Mouse (Mus musculus) heart, embryonic 16.5 days (tissue): ENCODE results near the gene Mapk10. TPM values are rescaled to one million over a fixed set of nuclear protein-coding genes. Genes with fewer than 3 reads are reported as not detected.

Source experiments
- ATAC-seq: fragments of 200-750 bp; cut with Nextera tagmentation; replicated peaks from 2 replicates; pipeline ENCODE4 v1.8.0; 2017; ENCODE audit warnings: moderate number of reproducible peaks; ENCODE audit not compliant: insufficient read depth, low FRiP score; ENCODE audit errors: extremely low read depth
- H3K27ac ChIP-seq: fragments of 300-500 bp; sonication (generic); 2 replicates; pipeline ENCODE4 v1.5.1; 2014; ENCODE audit warnings: mild to moderate bottlenecking, low read length, control low read depth, moderate library complexity
- H3K27me3 ChIP-seq: fragments of 300-500 bp; sonication (generic); 2 replicates; pipeline ENCODE4 v1.6.1; 2014; ENCODE audit warnings: low read length, mixed read lengths; ENCODE audit not compliant: control insufficient read depth, insufficient read depth
- H3K36me3 ChIP-seq: fragments of 300-500 bp; sonication (generic); 2 replicates; pipeline ENCODE4 v1.6.1; 2014; ENCODE audit not compliant: control insufficient read depth, insufficient read depth
- H3K4me1 ChIP-seq: fragments of 300-500 bp; sonication (generic); 2 replicates; pipeline ENCODE4 v1.6.1; 2014; ENCODE audit warnings: low read length, mixed read lengths; ENCODE audit not compliant: control insufficient read depth, insufficient read depth
- H3K4me2 ChIP-seq: fragments of 300-500 bp; sonication (generic); 2 replicates; pipeline ENCODE4 v1.6.1; 2014; ENCODE audit warnings: low read depth, mild to moderate bottlenecking, control low read depth, low read length
- H3K4me3 ChIP-seq: fragments of 300-500 bp; sonication (generic); 2 replicates; pipeline ENCODE4 v1.5.1; 2014; ENCODE audit warnings: mild to moderate bottlenecking, control low read depth, low read length
- H3K9ac ChIP-seq: fragments of 300-500 bp; sonication (generic); 2 replicates; pipeline ENCODE4 v1.6.1; 2014; ENCODE audit warnings: low read length, control low read depth
- H3K9me3 ChIP-seq: fragments of 300-500 bp; sonication (generic); replicated peaks from 2 replicates; pipeline ENCODE4 v1.6.1; 2016; ENCODE audit warnings: low read length; ENCODE audit not compliant: control insufficient read depth
- WGBS: fragments of 180-500 bp; shearing (Covaris S2); extraction: QIAGEN DNeasy Blood & Tissue Kit; methylation state at CpG from one replicate; pipeline ENCODE4 v1.1.7; 2014; 5-methylcytosine and 5-hydroxymethylcytosine counted together
- polyA plus RNA-seq: library from polyadenylated mRNA; unstranded; fragments of >200 nt; fragmentation: Nextera tagmentation; extraction: Ambion mirVana; gene quantifications from 2 replicates; pipeline ENCODE4 v1.2.1, GENCODE M21; 2015

Gene Mapk10
- polyA plus RNA-seq, 1 experiment from 2014 or later, result 3.6 TPM

DNA sequence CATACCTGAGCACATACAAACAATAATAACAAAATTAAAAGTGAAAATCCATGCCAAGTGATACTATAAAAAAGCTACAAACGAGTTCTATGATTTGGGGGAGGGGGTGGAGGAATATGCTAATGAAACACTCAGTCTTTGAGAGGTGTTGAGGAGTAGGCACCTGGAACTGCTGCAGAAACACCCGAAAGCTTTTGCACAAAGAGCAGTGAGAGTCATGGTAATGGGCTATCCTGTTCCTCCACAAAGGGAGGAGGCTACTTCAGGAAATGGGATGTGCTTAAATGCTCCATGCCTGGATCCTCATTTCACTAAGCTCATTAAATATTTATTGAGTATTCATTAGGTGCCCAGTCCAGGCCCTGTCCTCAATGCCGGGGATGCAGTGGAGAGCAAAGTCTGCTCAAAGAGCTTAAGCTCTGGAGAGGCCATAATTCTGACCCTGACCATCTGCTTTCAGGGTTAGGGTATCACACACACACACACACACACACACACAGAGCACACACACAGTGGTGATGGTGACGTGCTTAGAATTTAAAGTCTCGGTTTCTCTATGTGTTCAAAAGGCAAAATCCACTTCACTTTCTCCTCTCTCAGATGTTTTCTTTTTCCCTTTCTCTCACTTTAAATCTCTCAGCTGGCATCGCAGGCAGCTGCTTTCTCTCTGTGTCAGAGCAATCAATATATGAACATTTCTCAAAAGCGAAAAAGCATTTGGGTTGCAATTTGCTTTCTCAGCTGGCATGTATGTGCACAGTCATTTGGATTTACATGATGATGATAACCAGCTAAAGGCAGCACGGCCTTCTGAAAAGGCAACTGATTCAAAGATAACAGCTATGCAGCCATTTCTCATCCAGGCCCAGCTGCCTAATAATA is 50.6 kb downstream of the Mapk10 start:
- H3K9me3 ChIP-seq, result no peaks in the 10 kb centered on the region
- H3K4me3 ChIP-seq, result no peak overlapping the region
- no peaks in the 10 kb centered on the region for H3K36me3 ChIP-seq
- no peak overlapping the region for H3K9ac ChIP-seq
- no peaks in the 10 kb centered on the region for H3K4me1 ChIP-seq
- no peak for ATAC-seq
- H3K27ac ChIP-seq, result no peak overlapping the region
- 65% methylated on average over 8 of the region's 8 CpGs for WGBS
- no peak overlapping the region for H3K4me2 ChIP-seq
- no peaks in the 10 kb centered on the region for H3K27me3 ChIP-seq

DNA sequence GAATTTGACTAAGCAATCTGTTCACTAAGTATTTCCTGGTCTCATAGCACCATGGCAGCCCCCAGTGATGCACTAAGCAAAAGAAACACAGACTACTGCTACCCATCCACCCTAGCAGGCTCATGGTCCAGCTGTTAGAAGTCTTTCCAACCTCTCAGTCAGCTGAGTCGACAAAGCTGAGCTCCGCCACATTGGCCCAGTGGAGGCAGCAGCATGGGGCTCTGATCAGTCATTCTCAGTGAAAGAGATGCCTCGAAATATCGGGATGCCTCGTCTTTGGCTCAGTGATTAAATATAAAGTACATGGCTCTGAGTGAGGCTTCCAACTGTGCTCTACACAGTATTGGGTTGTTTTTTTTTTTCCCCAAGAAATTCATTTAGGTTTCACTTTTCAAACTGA is 70.2 kb downstream of the Mapk10 start:
- no peak overlapping the region for H3K9ac ChIP-seq
- 74% methylated on average over 5 of the region's 5 CpGs for WGBS
- 0 out of 2 replicates have a peak, but pooled peaks cover 3% of the 10 kb centered on the region for H3K4me1 ChIP-seq
- H3K27me3 ChIP-seq, result no peaks in the 10 kb centered on the region
- no peak for ATAC-seq
- no peak overlapping the region for H3K27ac ChIP-seq
- no peaks in the 10 kb centered on the region for H3K9me3 ChIP-seq
- H3K4me3 ChIP-seq, result no peak overlapping the region
- H3K4me2 ChIP-seq, result no peak overlapping the region
- H3K36me3 ChIP-seq, result no peaks in the 10 kb centered on the region

DNA sequence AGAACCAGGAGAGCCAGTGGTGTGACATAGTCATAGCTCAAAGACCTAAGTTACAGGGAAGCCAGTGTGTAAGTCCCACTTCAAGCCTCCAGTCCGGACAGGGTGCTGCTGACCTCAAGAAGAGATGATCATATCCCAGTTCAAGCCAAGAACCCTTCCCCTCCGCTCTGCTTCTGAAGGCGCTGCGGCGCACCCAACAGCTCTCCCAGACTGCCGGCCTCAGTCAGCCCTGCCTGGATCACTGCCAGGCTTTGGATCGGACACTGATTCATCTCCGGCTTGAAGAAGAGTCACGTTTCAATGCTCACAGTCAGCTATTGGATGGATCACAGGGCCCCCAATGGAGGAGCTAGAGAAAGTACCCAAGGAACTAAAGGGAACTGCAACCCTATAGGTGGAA is 76.3 kb downstream of the Mapk10 start:
- no peak overlapping the region for H3K27ac ChIP-seq
- no peak for ATAC-seq
- H3K36me3 ChIP-seq, result no peaks in the 10 kb centered on the region
- H3K4me1 ChIP-seq, result no peaks in the 10 kb centered on the region
- no peak overlapping the region for H3K4me3 ChIP-seq
- no peaks in the 10 kb centered on the region for H3K27me3 ChIP-seq
- H3K9me3 ChIP-seq, result no peaks in the 10 kb centered on the region
- no peak overlapping the region for H3K9ac ChIP-seq
- 70% methylated on average over 9 of the region's 9 CpGs for WGBS
- H3K4me2 ChIP-seq, result no peak overlapping the region

DNA sequence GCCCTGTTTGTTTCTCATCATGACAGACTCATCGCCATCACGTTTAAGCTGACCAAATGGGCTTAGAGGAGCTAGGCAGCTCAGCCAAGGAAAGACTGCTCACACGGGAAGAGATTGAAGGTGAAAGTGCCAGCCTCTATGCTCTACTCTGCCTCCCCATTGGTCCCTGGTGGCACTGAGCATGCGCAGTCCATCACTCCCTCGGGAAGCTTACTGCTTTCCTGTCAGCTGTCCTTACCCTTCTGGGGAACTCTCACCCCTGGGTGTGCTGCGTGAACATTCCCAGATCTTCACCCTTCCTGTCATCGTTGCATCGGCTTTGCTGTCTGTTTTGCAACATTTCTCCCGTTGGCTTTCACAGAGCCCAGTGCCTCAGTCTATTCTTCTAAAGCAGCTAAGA is 77.5 kb downstream of the Mapk10 start:
- WGBS, result 59% methylated on average over 9 of the region's 9 CpGs
- ATAC-seq, result no peak
- Histone ChIP-seq H3K9me3 (no peaks in the 10 kb centered on the region), H3K9ac (no peak overlapping the region), H3K4me3 (no peak overlapping the region), H3K4me2 (no peak overlapping the region), H3K27me3 (no peaks in the 10 kb centered on the region), H3K27ac (no peak overlapping the region), H3K36me3 (no peaks in the 10 kb centered on the region), H3K4me1 (no peaks in the 10 kb centered on the region)

DNA sequence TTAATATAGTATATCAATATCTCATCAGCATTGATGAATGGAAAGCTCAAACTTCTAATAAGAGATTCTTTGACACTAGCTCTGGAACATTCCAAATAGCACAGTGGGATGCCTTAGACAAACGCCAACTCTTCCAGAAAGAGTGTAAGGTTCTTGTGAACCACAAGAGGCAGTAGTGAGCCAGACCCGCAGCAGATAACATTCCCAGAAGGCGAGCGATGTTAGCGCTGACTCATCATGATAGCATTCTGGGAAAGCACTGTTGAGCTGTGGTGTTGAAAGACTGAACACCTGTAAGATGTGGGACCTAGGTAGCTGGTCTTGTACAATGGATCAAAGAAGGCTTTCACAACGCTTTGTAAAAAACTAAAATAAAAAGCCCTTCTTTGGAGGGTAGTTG is 78.3 kb downstream of the Mapk10 start:
- no peak overlapping the region for H3K27ac ChIP-seq
- no peaks in the 10 kb centered on the region for H3K4me1 ChIP-seq
- H3K27me3 ChIP-seq, result no peaks in the 10 kb centered on the region
- H3K4me2 ChIP-seq, result no peak overlapping the region
- 63% methylated on average over 6 of the region's 6 CpGs for whole genome bisulfite sequencing
- no peaks in the 10 kb centered on the region for H3K9me3 ChIP-seq
- H3K9ac ChIP-seq, result no peak overlapping the region
- no peak overlapping the region for H3K4me3 ChIP-seq
- no peak for ATAC-seq
- no peaks in the 10 kb centered on the region for H3K36me3 ChIP-seq

DNA sequence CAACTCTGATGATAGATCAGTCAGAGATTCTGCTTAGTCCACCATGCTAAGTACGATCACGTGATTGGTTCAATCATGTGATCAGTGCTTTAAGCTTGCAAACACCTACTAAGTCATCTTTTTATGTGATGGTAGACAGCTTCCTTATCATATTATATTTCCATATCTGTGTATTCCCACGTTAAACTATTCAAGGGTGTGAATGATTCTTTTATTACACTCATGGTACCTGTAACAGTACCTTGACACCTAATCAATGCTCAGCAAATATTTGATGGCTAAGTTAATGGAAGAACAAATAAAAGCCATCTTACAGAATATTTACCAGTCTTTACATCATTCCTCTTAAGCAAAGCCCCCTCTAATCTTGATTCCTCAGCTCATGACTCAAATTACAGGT is 91.5 kb downstream of the Mapk10 start:
- Histone ChIP-seq H3K4me3 (no peak overlapping the region), H3K4me1 (no peaks in the 10 kb centered on the region), H3K27ac (no peak overlapping the region), H3K9ac (no peak overlapping the region), H3K36me3 (no peaks in the 10 kb centered on the region), H3K4me2 (no peak overlapping the region), H3K9me3 (no peaks in the 10 kb centered on the region), H3K27me3 (no peaks in the 10 kb centered on the region)
- no peak for ATAC-seq
- WGBS, result 66% methylated on average over 3 of the region's 3 CpGs

DNA sequence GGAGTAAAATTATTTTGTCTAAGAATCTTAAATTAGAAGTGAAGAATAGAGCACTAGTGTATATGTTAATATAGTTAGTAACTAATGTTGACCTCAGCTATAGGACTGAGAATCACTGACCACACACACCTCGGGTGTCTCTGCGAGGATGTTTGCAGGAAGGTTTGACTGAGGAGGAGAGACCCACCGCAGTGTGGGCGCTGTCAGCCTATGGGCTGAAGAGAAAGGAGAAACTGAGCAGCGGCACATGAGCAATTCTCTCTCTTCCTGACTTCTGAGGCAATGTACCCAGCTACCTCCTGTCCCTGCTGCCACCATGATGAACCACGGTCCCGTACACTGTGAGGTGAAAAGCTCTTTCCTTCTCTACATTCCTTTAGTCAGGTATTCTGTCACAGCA is 95.6 kb downstream of the Mapk10 start:
- no peaks in the 10 kb centered on the region for H3K9me3 ChIP-seq
- H3K4me2 ChIP-seq, result no peak overlapping the region
- H3K27me3 ChIP-seq, result no peaks in the 10 kb centered on the region
- no peak overlapping the region for H3K9ac ChIP-seq
- H3K4me1 ChIP-seq, result no peaks in the 10 kb centered on the region
- no peak for ATAC-seq
- H3K36me3 ChIP-seq, result no peaks in the 10 kb centered on the region
- H3K27ac ChIP-seq, result no peak overlapping the region
- 86% methylated on average over 7 of the region's 7 CpGs for WGBS
- H3K4me3 ChIP-seq, result no peak overlapping the region

DNA sequence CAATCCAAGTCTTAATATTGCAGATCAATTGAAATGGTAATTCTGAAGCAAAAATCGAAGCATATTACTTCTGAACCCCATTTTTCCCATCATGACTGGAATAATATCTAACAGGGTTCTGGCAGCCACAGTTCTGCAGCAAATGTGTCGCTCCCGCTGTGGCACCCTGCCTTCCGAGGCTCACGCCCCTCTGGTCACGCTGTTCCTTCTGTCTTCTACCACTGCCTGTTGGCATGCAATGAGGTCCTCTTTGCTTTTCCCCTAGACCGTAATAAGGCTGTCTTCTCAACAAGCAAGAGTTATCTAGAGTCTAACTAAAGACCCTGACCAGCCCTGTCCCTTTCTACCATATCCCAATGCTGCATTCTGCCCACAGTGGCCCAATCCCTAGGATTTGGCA is 98.7 kb downstream of the Mapk10 start:
- 85% methylated on average over 7 of the region's 7 CpGs for WGBS
- no peak for ATAC-seq
- H3K9me3 ChIP-seq, result no peaks in the 10 kb centered on the region
- H3K4me1 ChIP-seq, result no peaks in the 10 kb centered on the region
- no peak overlapping the region for H3K4me3 ChIP-seq
- H3K36me3 ChIP-seq, result no peaks in the 10 kb centered on the region
- H3K27ac ChIP-seq, result no peak overlapping the region
- no peak overlapping the region for H3K9ac ChIP-seq
- no peaks in the 10 kb centered on the region for H3K27me3 ChIP-seq
- no peak overlapping the region for H3K4me2 ChIP-seq

DNA sequence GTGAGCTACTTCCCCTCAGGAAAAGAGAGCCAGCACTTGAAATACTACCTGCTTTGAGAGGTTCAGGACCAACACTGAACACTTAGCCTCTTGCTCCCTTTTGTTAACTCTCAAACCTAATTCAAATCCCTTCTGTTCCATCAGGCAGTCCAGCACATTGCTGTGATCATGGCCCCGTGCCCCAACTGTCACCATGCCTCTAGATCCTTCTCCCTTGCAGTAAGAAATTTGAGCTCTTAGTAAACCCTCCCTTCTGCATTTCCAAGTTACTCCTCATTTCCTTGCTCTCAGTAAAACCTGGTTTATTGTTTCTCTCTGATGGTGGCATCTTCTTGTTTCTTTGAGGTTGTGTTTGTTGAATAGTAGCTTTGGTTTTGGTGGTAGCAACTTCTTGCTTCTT is 101.7 kb downstream of the Mapk10 start:
- H3K36me3 ChIP-seq, result no peaks in the 10 kb centered on the region
- no peaks in the 10 kb centered on the region for H3K27me3 ChIP-seq
- H3K9ac ChIP-seq, result no peak overlapping the region
- H3K4me3 ChIP-seq, result no peak overlapping the region
- no peaks in the 10 kb centered on the region for H3K9me3 ChIP-seq
- ATAC-seq, result no peak
- no peak overlapping the region for H3K4me2 ChIP-seq
- H3K27ac ChIP-seq, result no peak overlapping the region
- no peaks in the 10 kb centered on the region for H3K4me1 ChIP-seq
- 62% methylated on average over 1 of the region's 1 CpGs for WGBS
